Mouse (Mus musculus): ENCODE measurements around the gene Ublcp1. TPM values are rescaled to one million over a fixed set of nuclear protein-coding genes. Genes with fewer than 3 reads are reported as not detected.

The Ublcp1 gene
- polyA plus RNA-seq, 1 experiment from 2014 or later = 40.9 TPM

DNA sequence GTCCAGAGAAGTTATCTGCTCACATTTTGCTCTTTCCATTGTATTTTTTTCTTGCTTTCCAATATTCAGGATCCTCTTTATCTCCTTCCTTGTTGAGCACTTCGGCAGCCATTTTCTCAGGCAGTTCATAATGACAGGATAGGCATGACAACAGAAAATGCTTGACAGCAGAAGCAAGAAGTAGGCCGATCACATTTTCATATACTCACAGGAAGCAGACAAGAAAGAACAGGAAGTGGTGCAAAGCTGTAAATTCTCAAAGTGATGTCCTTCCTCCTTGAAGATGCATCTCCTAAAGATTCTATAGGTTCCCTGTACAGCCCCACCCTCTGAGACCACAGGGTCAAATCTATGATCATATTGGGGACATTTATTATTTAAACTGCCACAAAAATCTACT, 6.1 kb upstream of the Ublcp1 start:
- Histone ChIP-seq H3K27me3 (ENCODE audit: insufficient read depth, low read length) (no peaks in the 10 kb centered on the region), H3K4me2 (ENCODE audit: low read depth, low read length) (no peak overlapping the region), H3K27ac (ENCODE audit: low read depth) (no peak overlapping the region), H3K9me3 (ENCODE audit: low read length) (no peaks in the 10 kb centered on the region), H3K4me1 (ENCODE audit: insufficient read depth) (peaks cover 14% of the 10 kb centered on the region), H3K36me3 (replicated peaks; ENCODE audit: insufficient read depth, low read length) (no peaks in the 10 kb centered on the region), H3K4me3 (ENCODE audit: low read depth, low read length) (no peak overlapping the region), H3K9ac (replicated peaks) (no peak overlapping the region)
- WGBS (ENCODE audit: insufficient replicate concordance) = 40% methylated on average over 2 of the region's 2 CpGs
- ATAC-seq = no peak
- TF ChIP-seq CTCF (IDR thresholded peaks at IDR 0.05; ENCODE audit: low read depth) = no peak
- DNase-seq = no peak

DNA sequence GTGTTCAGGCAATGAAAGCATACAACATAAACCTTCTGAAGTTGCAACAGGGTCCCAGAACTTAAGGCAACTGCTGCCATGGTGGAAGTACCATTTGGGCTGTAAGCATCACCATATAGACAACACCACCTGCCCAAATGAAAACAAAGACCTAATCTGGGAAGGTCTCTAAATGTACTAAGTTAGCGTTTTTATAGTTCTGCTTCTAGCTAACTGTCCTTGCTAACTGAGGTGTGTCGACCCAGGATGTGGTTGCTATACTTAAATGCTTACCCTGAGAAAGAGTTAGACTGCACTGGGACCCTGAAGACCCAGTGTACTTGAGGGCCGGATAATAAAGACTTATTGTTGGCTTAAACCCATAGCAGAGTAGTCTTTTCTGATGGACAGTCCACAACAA, 5.2 kb upstream of the Ublcp1 start:
- no peak for DNase-seq
- Histone ChIP-seq H3K27ac (ENCODE audit: low read depth) (peak overlapping the region; percentile 58; the same call in 1 of the 2 replicates), H3K9me3 (ENCODE audit: low read length) (no peaks in the 10 kb centered on the region)

DNA sequence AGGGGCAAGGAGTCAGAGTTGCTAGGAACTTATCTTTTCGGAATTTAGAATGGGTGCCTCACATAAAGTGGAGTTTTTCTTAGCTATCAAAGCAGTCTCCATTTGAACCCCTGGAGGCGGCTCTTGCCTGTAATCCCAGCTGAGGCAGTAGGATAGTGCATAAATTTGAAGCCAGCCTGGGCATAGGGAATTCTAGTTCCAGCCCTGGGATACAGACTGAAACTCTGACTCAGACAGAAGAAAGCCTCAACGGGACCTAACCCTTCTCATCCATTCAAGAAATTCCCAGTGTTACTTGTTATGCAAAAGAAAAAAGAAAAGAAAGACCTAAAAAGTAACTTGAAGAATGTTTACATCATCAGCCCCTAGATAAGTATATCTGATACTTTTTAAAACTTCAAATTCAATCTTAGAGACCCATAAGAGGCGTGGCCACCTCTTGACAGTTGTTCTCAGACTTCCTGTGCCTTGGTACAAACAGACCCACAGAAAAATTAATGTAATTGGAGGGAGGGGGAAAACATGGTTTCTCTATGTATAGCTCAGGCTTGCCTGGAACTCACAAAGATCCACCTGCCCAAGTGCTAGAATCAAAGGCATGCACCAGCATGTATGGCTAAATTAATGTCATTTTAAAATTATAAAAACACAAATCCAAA, 1.2 kb upstream of the Ublcp1 start:
- no peaks in the 10 kb centered on the region for H3K9me3 ChIP-seq (ENCODE audit: low read length)
- H3K27ac ChIP-seq (ENCODE audit: low read depth) = peak overlapping the region; percentile 98
- DNase-seq (no peak), ATAC-seq (no peak)
- no peak for TF ChIP-seq CTCF (IDR thresholded peaks at IDR 0.05; ENCODE audit: low read depth)
- no peak for TF ChIP-seq EP300 (IDR thresholded peaks at IDR 0.05; ENCODE audit: low read depth)
- no peaks in the 10 kb centered on the region for H3K27me3 ChIP-seq (ENCODE audit: insufficient read depth, low read length)
- peak overlapping the region; percentile 88 for H3K4me3 ChIP-seq (ENCODE audit: low read depth, low read length)
- peaks cover 34% of the 10 kb centered on the region for H3K4me1 ChIP-seq (ENCODE audit: insufficient read depth)
- H3K4me2 ChIP-seq (ENCODE audit: low read depth, low read length) = peak overlapping the region; percentile 72
- peak overlapping the region; percentile 93 for H3K9ac ChIP-seq (replicated peaks)
- no peaks in the 10 kb centered on the region for H3K36me3 ChIP-seq (replicated peaks; ENCODE audit: insufficient read depth, low read length)
- WGBS (ENCODE audit: insufficient replicate concordance) = 10% methylated on average over 4 of the region's 4 CpGs

More for the DNA sequence above, 5.2 kb upstream of the Ublcp1 start:
- Histone ChIP-seq H3K4me3 (ENCODE audit: low read depth, low read length) (no peak overlapping the region), H3K27me3 (ENCODE audit: insufficient read depth, low read length) (no peaks in the 10 kb centered on the region), H3K9ac (replicated peaks) (no peak overlapping the region), H3K4me2 (ENCODE audit: low read depth, low read length) (no peak overlapping the region), H3K4me1 (ENCODE audit: insufficient read depth) (peaks cover 17% of the 10 kb centered on the region), H3K36me3 (replicated peaks; ENCODE audit: insufficient read depth, low read length) (no peaks in the 10 kb centered on the region)
- ATAC-seq = no peak
- no peak for TF ChIP-seq CTCF (IDR thresholded peaks at IDR 0.05; ENCODE audit: low read depth)
- TF ChIP-seq EP300 (IDR thresholded peaks at IDR 0.05; ENCODE audit: low read depth) = no peak
- 71% methylated on average over 3 of the region's 3 CpGs for WGBS (ENCODE audit: insufficient replicate concordance)

DNA sequence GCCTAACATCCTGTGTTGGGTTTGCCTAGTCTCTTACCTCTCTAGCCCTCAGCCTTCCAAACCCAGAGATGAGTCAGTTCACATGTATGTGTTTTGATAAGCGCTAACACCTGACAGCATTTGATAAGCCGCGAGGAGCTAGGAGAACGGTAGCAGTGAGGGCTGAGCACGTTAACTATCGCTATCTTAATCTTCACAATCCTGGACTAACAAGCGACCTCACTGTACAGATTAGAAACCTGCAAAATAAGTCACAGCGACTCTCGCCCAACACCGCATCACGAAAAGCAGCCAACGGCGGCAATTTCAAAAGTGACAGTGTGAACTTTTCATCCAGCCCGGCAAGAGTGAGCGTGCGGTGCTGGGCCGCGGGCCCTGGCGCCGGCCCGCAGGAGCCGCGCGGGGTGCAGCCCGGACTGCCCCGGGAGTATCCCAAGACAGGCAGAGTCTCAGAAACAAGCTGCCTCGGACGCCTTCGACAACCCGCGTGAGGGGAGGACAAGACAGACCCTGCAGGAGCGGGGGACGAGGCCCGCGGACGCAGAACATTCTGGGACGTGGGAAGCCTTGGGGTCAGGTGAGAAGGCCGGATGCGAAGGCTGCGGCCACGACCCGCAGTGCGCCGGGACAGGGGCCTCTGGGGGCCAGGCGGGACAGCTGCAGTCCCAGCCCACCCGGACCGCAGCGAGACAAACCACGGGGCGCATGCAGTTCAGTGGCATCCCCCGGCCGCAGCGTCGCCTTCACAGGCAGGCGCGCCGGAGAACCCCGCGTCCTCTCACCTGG, 459 bp downstream of the Ublcp1 start:
- ATAC-seq (peak; percentile 62), DNase-seq (peak; percentile 72)
- Histone ChIP-seq H3K4me1 (ENCODE audit: insufficient read depth) (peaks cover 34% of the 10 kb centered on the region), H3K9ac (replicated peaks) (peak overlapping the region; percentile 93), H3K27ac (ENCODE audit: low read depth) (peak overlapping the region; percentile 98), H3K4me3 (ENCODE audit: low read depth, low read length) (peak overlapping the region; percentile 88), H3K27me3 (ENCODE audit: insufficient read depth, low read length) (no peaks in the 10 kb centered on the region), H3K4me2 (ENCODE audit: low read depth, low read length) (peak overlapping the region; percentile 72), H3K9me3 (ENCODE audit: low read length) (no peaks in the 10 kb centered on the region), H3K36me3 (replicated peaks; ENCODE audit: insufficient read depth, low read length) (no peaks in the 10 kb centered on the region; the same call in 1 of the 2 replicates)
- TF ChIP-seq EP300 (IDR thresholded peaks at IDR 0.05; ENCODE audit: low read depth) (peak; percentile 99), CTCF (IDR thresholded peaks at IDR 0.05; ENCODE audit: low read depth) (no peak)
- under 1% methylated on average over 58 of the region's 59 CpGs for WGBS (ENCODE audit: insufficient replicate concordance)

DNA sequence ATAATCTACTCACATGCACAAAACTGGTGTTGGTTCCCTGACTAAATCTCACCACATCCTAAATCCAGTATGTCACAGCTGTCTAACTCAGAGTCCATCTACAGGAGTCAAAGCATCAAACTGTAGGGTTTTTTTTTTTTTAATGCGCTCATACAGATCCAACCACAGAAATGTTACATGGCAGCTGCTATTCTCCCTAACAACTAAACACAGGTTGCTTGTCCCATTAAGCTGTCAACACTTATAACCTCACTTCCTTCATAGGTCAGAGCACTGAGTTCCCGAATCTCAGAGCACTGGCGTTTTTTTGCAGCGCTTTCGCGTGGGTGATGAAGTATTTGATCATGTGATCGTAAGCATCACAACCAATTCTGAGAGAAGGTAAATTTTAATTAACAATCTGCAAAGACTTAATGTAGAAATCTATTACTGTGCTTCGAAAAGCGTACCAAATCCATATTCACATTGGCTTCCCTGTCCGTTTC, 1.9 kb downstream of the Ublcp1 start:
- Histone ChIP-seq H3K4me2 (ENCODE audit: low read depth, low read length) (no peak overlapping the region), H3K9me3 (ENCODE audit: low read length) (no peaks in the 10 kb centered on the region), H3K4me1 (ENCODE audit: insufficient read depth) (peaks cover 34% of the 10 kb centered on the region), H3K27me3 (ENCODE audit: insufficient read depth, low read length) (no peaks in the 10 kb centered on the region), H3K27ac (ENCODE audit: low read depth) (no peak overlapping the region), H3K36me3 (replicated peaks; ENCODE audit: insufficient read depth, low read length) (peaks cover 4% of the 10 kb centered on the region; the same call in 1 of the 2 replicates), H3K9ac (replicated peaks) (no peak overlapping the region), H3K4me3 (ENCODE audit: low read depth, low read length) (no peak overlapping the region)
- WGBS (ENCODE audit: insufficient replicate concordance) = 67% methylated on average over 10 of the region's 10 CpGs
- no peak for ATAC-seq
- DNase-seq = no peak
- TF ChIP-seq CTCF (IDR thresholded peaks at IDR 0.05; ENCODE audit: low read depth) = no peak
- TF ChIP-seq EP300 (IDR thresholded peaks at IDR 0.05; ENCODE audit: low read depth) = no peak

DNA sequence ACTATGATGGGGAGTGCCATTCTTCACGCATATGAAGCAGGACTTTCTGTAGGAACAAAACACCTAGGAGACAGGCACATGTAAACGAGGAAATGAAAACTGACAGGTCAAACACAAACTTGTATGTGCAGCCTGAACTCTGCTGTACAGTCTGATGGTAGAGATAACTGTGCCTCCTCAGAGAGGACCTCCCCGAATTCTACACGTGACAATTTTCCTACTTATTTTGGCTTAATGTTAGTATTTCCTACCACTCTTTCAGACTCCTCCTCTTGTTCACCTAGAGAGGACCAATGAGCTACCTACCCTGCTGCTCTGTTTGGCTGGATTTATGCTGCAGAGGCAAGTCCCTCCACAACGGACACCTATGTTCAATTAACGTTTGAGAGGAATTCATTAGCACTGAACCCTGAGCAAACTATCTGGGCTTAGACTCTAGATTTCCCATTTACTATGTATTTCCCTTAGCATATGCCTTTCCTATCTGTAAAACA, 3.3 kb downstream of the Ublcp1 start:
- Histone ChIP-seq H3K36me3 (replicated peaks; ENCODE audit: insufficient read depth, low read length) (peaks cover 4% of the 10 kb centered on the region; the same call in 1 of the 2 replicates), H3K4me1 (ENCODE audit: insufficient read depth) (peaks cover 25% of the 10 kb centered on the region), H3K9me3 (ENCODE audit: low read length) (no peaks in the 10 kb centered on the region), H3K4me3 (ENCODE audit: low read depth, low read length) (no peak overlapping the region), H3K4me2 (ENCODE audit: low read depth, low read length) (peak overlapping the region; percentile 48), H3K9ac (replicated peaks) (0 out of 2 replicates have a peak overlapping the region, but pooled peaks have one; percentile 8), H3K27me3 (ENCODE audit: insufficient read depth, low read length) (no peaks in the 10 kb centered on the region), H3K27ac (ENCODE audit: low read depth) (peak overlapping the region; percentile 52; the same call in 1 of the 2 replicates)
- DNase-seq (no peak), ATAC-seq (no peak)
- WGBS (ENCODE audit: insufficient replicate concordance) = 50% methylated on average over 6 of the region's 6 CpGs
- TF ChIP-seq CTCF (IDR thresholded peaks at IDR 0.05; ENCODE audit: low read depth) (no peak), EP300 (IDR thresholded peaks at IDR 0.05; ENCODE audit: low read depth) (no peak)
